Mouse (Mus musculus) limb, embryonic 14.5 days (tissue): ENCODE data around the gene Enthd1. TPM values are rescaled to one million over a fixed set of nuclear protein-coding genes. Genes with fewer than 3 reads are reported as not detected.

Experiments used
- ATAC-seq: fragments of 200-750 bp; cut with Nextera tagmentation; 2 replicates; pipeline ENCODE4 v1.8.0; 2017; ENCODE audit warnings: low read depth, moderate number of reproducible peaks, moderate TSS enrichment; ENCODE audit not compliant: low FRiP score
- DNase-seq: peaks from one replicate; pipeline ENCODE4 v3.0.0-alpha.2; 2015; ENCODE audit warnings: low spot score
- H3K27ac ChIP-seq: fragments of 300-500 bp; sonication (generic); replicated peaks from 2 replicates; pipeline ENCODE4 v1.5.1; 2014; ENCODE audit warnings: low read depth, mild to moderate bottlenecking, low read length, moderate library complexity, mixed read lengths
- H3K27me3 ChIP-seq: fragments of 300-500 bp; sonication (generic); 2 replicates; pipeline ENCODE4 v1.6.1; 2014; ENCODE audit warnings: low read length, mixed read lengths; ENCODE audit not compliant: control insufficient read depth, insufficient read depth
- H3K36me3 ChIP-seq: fragments of 300-500 bp; sonication (generic); 2 replicates; pipeline ENCODE4 v1.6.1; 2014; ENCODE audit warnings: mild to moderate bottlenecking, low read length, moderate library complexity, mixed read lengths; ENCODE audit not compliant: control insufficient read depth, insufficient read depth
- H3K4me1 ChIP-seq: fragments of 300-500 bp; sonication (generic); 2 replicates; pipeline ENCODE4 v1.6.1; 2014; ENCODE audit warnings: antibody characterized with exemption, low read length, mixed read lengths; ENCODE audit not compliant: control insufficient read depth, insufficient read depth
- H3K4me2 ChIP-seq: fragments of 300-500 bp; sonication (generic); replicated peaks from 2 replicates; pipeline ENCODE4 v1.6.1; 2014; ENCODE audit warnings: low read depth, mild to moderate bottlenecking, low read length, moderate library complexity; ENCODE audit not compliant: severe bottlenecking
- H3K4me3 ChIP-seq: fragments of 300-500 bp; sonication (generic); replicated peaks from 2 replicates; pipeline ENCODE4 v1.5.1; 2014; ENCODE audit warnings: low read length
- H3K9ac ChIP-seq: fragments of 300-500 bp; sonication (generic); 2 replicates; pipeline ENCODE4 v1.6.1; 2014; ENCODE audit warnings: mild to moderate bottlenecking, low read depth, low read length, moderate library complexity; ENCODE audit not compliant: severe bottlenecking
- H3K9me3 ChIP-seq: fragments of 300-500 bp; sonication (generic); 2 replicates; pipeline ENCODE4 v1.6.1; 2016; ENCODE audit warnings: low read length; ENCODE audit not compliant: control insufficient read depth
- POLR2A ChIP-seq: fragments of 200-500 bp; IDR thresholded peaks from 2 replicates; pipeline ENCODE4 v1.8.0; 2012; ENCODE audit warnings: inconsistent platforms, mild to moderate bottlenecking, moderate library complexity, borderline replicate concordance; ENCODE audit not compliant: insufficient read depth, insufficient read length; ENCODE audit errors: extremely low read depth
- WGBS: fragments of 180-500 bp; shearing (Covaris S2); extraction: QIAGEN DNeasy Blood & Tissue Kit; methylation state at CpG from one replicate; pipeline ENCODE4 v1.1.7; 2014; 5-methylcytosine and 5-hydroxymethylcytosine counted together
- polyA plus RNA-seq, 2 experiments: library from polyadenylated mRNA; depleted of rRNA in 1 of 2; stranded (reverse) in 1 of 2; unstranded in 1 of 2; fragments of >200 nt; fragmentation: Nextera tagmentation in 1 of 2; extraction: Ambion mirVana in 1 of 2; gene quantifications; 2 replicates each; pipeline versions ENCODE4 v1.2.1 to v1.2.3; 2012 to 2014

Gene Enthd1
- polyA plus RNA-seq, 2 experiments, result 0.04 TPM; not detected in 1

DNA sequence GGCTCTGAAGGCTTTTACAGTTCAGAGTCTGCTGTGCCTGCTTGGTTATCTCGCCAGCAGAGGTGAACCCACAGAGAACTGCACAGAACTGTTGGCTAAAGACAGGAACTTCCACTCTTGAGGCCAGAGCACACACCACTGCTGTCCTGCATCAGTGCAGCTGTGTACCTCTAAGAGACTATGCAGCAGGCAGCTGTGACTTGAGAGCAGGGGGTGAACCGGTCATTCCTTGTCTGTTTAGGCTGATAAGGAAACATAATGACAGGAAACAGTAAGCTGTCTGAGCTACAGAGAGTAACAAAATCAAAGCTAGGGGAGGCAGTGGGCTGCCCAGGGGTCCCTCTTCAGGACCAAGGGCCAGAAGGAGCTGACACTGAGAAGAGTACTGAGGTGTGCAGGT lies 103.5 kb downstream of the Enthd1 start:
- Histone ChIP-seq H3K4me1 (peaks cover 4% of the 10 kb centered on the region; the same call in 1 of the 2 replicates), H3K9ac (no peak overlapping the region), H3K9me3 (no peaks in the 10 kb centered on the region), H3K4me3 (no peak overlapping the region), H3K36me3 (no peaks in the 10 kb centered on the region), H3K27me3 (no peaks in the 10 kb centered on the region), H3K27ac (no peak overlapping the region), H3K4me2 (no peak overlapping the region; the same call in 1 of the 2 replicates)
- DNase-seq (no peak), ATAC-seq (no peak)
- no peak for TF ChIP-seq POLR2A
- 45% methylated on average over 2 of the region's 2 CpGs for WGBS

DNA sequence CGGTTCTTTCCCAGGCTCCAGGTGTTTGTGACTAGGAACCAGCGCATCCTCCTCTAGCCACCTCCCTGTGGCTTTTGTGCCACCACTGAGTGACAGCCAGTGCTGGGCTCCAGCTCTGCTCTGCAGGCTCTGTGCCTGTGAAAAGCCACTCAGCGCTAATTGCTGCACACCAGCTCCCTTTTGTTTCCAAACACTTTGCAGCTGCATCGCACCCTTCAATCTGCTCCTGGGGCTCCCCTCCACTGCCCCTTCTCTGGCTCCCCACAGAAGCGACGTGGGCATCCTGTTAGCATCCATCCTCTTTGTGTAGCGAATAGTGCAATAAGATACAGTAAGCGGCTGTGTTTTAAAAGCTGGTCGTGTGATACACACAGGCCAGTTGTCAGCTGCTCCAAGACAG lies 104.9 kb downstream of the Enthd1 start:
- H3K27ac ChIP-seq, result no peak overlapping the region
- no peak overlapping the region for H3K4me2 ChIP-seq
- no peak for DNase-seq
- H3K4me3 ChIP-seq, result no peak overlapping the region
- no peak for ATAC-seq
- H3K4me1 ChIP-seq, result peaks cover 4% of the 10 kb centered on the region; the same call in 1 of the 2 replicates
- H3K9ac ChIP-seq, result no peak overlapping the region
- 55% methylated on average over 9 of the region's 9 CpGs for WGBS
- H3K27me3 ChIP-seq, result no peaks in the 10 kb centered on the region
- no peaks in the 10 kb centered on the region for H3K9me3 ChIP-seq
- no peak for TF ChIP-seq POLR2A
- H3K36me3 ChIP-seq, result no peaks in the 10 kb centered on the region

DNA sequence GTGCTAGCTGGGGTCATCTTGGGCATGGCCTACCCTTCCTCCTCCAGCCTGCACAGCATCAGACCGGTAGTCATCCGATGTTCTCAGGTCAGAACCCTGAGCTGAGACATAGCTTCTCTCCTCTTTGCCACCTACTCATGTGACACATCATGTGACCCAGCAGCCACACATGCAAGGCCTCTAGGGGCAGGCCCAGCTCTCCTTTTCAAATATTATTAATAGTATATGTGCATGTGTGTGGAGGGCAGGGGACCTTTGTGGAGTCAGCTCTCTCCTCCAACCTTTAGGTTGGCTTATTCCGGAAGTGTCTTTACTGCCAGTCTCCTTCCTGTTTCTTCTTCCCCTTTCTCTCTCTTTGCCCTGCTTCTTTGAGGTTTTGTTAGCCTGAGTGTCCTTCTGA lies 107.0 kb downstream of the Enthd1 start:
- WGBS, result 95% methylated on average over 3 of the region's 3 CpGs
- H3K4me1 ChIP-seq, result peaks cover 4% of the 10 kb centered on the region; the same call in 1 of the 2 replicates
- no peak overlapping the region for H3K9ac ChIP-seq
- H3K27ac ChIP-seq, result no peak overlapping the region
- H3K27me3 ChIP-seq, result no peaks in the 10 kb centered on the region
- H3K4me2 ChIP-seq, result no peak overlapping the region
- ATAC-seq, result no peak
- H3K36me3 ChIP-seq, result no peaks in the 10 kb centered on the region
- no peak for TF ChIP-seq POLR2A
- no peak for DNase-seq
- no peak overlapping the region for H3K4me3 ChIP-seq
- no peaks in the 10 kb centered on the region for H3K9me3 ChIP-seq

DNA sequence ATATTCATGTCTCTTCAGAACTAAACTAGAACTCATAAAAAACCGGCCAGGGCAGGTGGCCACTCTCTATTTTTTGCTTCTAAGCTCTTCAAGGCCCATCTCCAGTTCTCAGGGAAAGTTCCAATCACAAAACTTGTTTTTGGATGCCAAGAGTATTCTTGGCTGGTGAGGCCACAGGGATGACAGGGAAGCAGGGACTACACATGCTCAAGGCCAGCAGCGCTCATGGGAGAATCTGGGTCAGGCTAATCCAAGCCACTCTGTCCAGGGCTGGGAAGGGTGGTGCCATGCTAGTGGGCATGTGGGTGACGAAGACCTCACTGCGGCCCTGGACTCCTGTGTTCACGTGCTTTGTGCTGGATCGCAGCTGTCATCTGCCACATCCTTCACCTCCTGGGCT lies 110.5 kb downstream of the Enthd1 start:
- ATAC-seq, result no peak
- no peaks in the 10 kb centered on the region for H3K9me3 ChIP-seq
- no peak for TF ChIP-seq POLR2A
- no peaks in the 10 kb centered on the region for H3K27me3 ChIP-seq
- H3K9ac ChIP-seq, result no peak overlapping the region
- no peak overlapping the region for H3K27ac ChIP-seq
- no peaks in the 10 kb centered on the region for H3K36me3 ChIP-seq
- 77% methylated on average over 6 of the region's 6 CpGs for WGBS
- H3K4me2 ChIP-seq, result no peak overlapping the region
- H3K4me1 ChIP-seq, result no peaks in the 10 kb centered on the region
- H3K4me3 ChIP-seq, result no peak overlapping the region
- no peak for DNase-seq

DNA sequence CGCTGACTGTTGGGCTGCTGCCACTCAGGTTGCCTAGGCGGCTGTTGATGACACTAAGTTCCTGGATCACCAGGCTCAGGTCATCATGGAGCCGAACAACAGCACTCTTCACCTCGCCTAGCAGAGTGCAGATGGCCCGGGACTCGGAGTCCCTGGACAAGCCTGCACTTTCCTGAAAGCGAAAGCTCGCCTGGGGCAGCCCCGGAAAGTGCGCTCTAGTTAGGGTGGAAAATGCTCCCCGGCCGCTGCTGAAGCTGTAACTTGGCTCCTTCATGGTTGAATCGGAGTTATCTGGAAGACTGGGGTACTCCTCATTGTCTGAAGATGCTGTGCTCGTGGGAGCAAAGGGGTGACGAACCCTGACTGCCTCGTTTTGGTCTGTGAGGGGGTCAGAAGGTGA lies 112.5 kb downstream of the Enthd1 start:
- Histone ChIP-seq H3K36me3 (no peaks in the 10 kb centered on the region), H3K4me1 (no peaks in the 10 kb centered on the region), H3K9ac (no peak overlapping the region), H3K27me3 (no peaks in the 10 kb centered on the region), H3K9me3 (no peaks in the 10 kb centered on the region), H3K27ac (no peak overlapping the region), H3K4me2 (no peak overlapping the region), H3K4me3 (no peak overlapping the region)
- no peak for TF ChIP-seq POLR2A
- DNase-seq (no peak), ATAC-seq (no peak)
- WGBS, result 33% methylated on average over 16 of the region's 16 CpGs
